Mouse (Mus musculus) brain, embryonic 18.5 days (tissue): Measurements from ENCODE around the gene Oip5.
A peak's percentile ranks its signal among the peaks of the same experiment; 100 is the strongest.
"Not testable (repeated sequence)": the region's sequence is repeated elsewhere in the genome, so short reads cannot be mapped to it uniquely, and the experiment has no call there.

Source experiments
- DNase-seq: peaks from one replicate; pipeline ENCODE4 v3.0.0-alpha.2; 2012; ENCODE audit warnings: low read depth, low spot score

Oip5 gene

GRCm38 (mm10) chr2:119618199-119618982, at the start of gene Oip5, which contains the start of gene Nusap1:
Oip5 (minus strand) TSS chr2:119618469.
Nusap1 (plus strand) TSS chr2:119618298.
- peak; percentile 96 for DNase-seq

GRCm38 (mm10) chr2:119665744-119666143, 47.5 kb upstream of the Oip5 start:
- DNase-seq, result not testable (repeated sequence)

GRCm38 (mm10) chr2:119662220-119663182, 44.2 kb upstream of the Oip5 start, which contains the start of gene Ndufaf1:
Ndufaf1 (minus strand) TSS chr2:119662827.
- peak; percentile 59 for DNase-seq

DNA sequence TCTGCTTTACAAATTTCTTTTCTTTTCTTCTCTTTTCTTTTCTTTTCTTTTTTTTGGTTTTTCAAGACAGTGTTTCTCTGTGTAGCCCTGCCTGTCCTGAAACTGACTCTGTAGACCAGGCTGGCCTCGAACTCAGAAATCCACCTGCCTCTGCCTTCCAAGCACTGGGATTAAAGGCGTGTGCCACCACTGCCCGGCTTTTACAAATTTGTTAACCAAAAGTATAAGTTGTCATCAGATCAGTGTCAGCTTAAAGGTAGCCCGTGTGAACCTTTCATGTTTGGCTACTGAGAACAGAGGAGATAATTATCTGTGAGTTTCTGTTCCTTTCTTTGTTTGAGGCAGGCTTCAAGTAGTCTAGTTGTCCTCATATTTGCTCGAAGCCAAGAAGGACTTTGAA, 26.0 kb upstream of the Oip5 start:
- DNase-seq, result no peak

GRCm38 (mm10) chr2:119641214-119641912, 23.1 kb upstream of the Oip5 start:
- DNase-seq, result no peak

GRCm38 (mm10) chr2:119636781-119637180, 18.5 kb upstream of the Oip5 start:
- DNase-seq, result no peak

- DNase-seq, result no peak
Observed at GRCm38 (mm10) chr2:119621302-119621701, 3.0 kb upstream of the Oip5 start.

- not testable (repeated sequence) for DNase-seq
Observed at GRCm38 (mm10) chr2:119619002-119619401, 733 bp upstream of the Oip5 start.

GRCm38 (mm10) chr2:119617841-119618198, 449 bp downstream of the Oip5 start:
- no peak for DNase-seq

GRCm38 (mm10) chr2:119607023-119607422, 11.2 kb downstream of the Oip5 start:
- DNase-seq, result no peak

DNA sequence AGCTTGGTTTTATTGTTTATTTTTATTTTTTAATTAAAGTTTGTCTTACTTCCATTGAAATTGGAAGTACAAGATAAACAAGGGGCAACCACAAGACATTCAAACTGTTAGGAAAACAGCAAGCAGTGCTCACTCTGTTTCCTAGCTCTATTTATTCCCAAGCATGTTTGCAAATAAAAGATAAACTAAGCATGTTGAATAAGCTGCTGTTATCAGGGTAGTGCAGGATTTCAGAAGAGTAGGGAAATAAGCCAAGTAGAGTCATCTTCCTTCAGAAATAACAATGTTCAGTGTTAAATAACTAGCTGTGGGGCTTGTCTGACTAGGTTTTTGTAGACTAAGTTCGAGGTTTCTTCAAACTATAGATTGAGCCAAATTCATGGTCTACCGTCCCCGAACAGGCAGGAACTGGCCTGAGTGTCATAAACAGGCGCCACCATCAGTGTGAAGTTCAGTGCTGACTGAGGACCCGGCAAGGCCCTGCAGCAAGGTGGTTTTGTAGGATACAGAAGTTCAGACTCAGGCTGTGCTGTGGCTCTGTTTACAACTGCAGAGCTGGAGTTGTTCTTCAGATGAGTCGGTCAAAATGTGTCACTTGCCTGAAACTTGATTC, 12.8 kb downstream of the Oip5 start:
- no peak for DNase-seq

- DNase-seq, result no peak
Observed at GRCm38 (mm10) chr2:119603909-119604308, 14.4 kb downstream of the Oip5 start.

DNA sequence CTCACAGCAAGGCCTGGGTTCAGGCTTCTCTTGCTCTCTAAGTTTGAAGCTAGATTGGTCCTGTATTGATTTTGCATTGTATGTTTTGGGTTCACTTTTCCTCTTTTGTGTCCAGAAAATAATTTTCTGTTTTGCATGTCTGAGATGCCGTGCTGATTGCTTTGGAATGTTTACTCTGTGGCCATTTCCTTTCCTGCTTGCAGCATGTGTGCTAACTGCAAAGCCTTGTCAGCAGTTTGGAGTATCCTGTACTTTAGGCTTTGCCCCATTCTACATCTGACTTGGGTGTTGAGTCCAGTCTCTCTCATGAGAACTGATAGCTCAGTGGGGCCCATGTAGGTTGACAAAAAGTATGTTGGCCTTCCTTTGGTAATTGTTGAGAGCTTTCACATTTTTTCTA, 15.8 kb downstream of the Oip5 start:
- DNase-seq, result no peak

DNA sequence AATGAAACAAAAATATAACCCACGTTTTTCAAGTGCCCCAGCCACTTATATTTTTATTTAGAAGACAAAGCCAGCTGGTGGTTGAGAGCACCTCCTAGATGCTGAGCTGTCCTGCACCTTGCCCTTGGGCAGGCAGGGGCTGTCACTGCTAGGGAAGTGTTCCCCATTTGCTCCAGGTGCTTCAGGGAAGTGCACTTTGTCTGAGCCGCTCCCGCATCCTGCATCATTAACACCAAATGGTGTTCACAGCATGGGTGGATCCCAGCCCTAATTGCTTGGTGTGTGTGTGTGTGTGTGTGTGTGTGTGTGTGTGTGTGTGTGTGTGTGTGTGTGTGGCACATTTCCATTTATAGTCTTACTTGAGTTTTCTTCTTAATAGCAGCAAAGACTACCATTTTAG, 16.7 kb downstream of the Oip5 start:
- DNase-seq, result not testable (repeated sequence)

GRCm38 (mm10) chr2:119601027-119601426, 17.2 kb downstream of the Oip5 start:
- DNase-seq, result no peak

DNA sequence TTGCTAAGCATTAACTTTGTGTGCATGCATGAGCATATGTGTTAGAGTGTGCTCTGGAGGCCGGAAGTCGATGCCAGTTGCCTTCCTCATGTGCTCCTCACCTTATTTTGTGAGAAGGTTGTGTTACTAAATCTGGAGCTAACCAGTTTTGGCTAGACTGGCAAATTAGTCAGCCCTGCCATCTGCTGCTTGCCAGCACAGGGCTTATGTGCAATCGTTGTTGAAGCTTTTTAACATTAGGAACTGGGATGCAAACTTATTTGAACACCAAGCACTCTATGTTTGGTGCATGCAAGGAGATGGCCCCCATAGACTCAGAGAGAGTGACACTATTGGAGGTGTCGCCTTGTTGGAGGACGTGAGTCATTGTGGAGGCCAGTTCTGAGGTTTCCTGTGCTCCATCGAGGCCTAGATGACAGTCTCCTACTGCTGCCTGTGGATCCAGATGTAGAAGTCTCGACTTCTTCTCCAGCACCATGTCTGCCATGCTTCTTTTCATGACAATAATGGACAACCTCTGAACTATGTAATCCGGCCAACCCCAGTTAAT, 21.4 kb downstream of the Oip5 start:
- DNase-seq, result no peak

DNA sequence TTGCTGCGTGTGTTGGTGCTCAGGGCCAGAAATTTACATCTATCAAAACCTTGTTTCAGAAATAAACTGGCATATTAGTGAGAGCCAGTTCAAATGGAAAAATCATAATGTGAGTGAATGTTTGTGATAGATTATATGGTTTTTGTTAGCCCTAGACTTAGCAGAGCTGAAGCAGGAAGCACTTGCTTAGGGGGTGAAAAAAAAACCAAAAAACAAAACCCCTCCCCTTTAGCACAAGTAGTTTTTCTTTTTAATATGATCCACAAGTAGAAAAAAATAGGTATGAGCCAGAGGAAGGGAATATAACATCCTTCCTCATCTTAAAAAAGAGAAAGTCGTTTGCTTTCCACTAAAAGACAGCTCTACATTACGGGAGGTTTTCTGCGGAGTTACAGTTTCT, 23.0 kb downstream of the Oip5 start:
- DNase-seq, result no peak

- DNase-seq, result peak; percentile 94
Observed at GRCm38 (mm10) chr2:119594113-119594981, 23.9 kb downstream of the Oip5 start.

- DNase-seq, result no peak
Observed at GRCm38 (mm10) chr2:119593765-119594112, 24.5 kb downstream of the Oip5 start.

DNA sequence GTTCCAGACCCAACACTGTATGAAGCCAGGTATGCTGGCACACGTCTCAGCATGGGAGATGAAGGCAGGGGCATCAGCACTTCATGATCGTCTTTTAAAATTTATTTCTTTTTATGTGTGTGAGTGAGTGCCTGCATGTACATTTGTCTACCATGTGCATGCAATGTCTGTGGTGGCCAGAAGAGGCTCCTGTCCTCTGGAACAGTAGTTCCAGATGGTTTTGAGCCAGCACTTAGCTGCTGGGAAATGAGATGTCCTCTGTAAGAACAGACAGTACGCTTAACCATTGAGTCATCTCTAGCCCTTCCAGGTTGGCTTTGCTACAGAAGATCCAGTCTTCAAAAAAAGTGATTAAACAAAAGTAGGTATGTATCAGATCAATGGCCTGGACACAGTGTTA, 27.0 kb downstream of the Oip5 start:
- DNase-seq, result no peak
